Mouse (Mus musculus): ENCODE results near the gene Ntm. TPM values are rescaled to one million over a fixed set of nuclear protein-coding genes. Genes with fewer than 3 reads are reported as not detected.

Ntm gene
- polyA plus RNA-seq, 1 experiment from 2014 or later, result 7.8 TPM

- Histone ChIP-seq H3K9me3 (replicated peaks) (no peaks in the 10 kb centered on the region), H3K4me3 (no peak overlapping the region), H3K27me3 (ENCODE audit: low read depth, poor library complexity, severe bottlenecking) (no peaks in the 10 kb centered on the region), H3K27ac (replicated peaks) (no peak overlapping the region), H3K4me1 (0 out of 2 replicates have a peak, but pooled peaks cover 3% of the 10 kb centered on the region), H3K36me3 (no peaks in the 10 kb centered on the region)
- no peak for DNase-seq (ENCODE audit: low spot score)
- 78% methylated on average over 4 of the region's 4 CpGs for WGBS
These were observed 697.8 kb downstream of the Ntm start for GRCm38 (mm10) chr9:29265177-29265576.

- H3K27ac ChIP-seq (replicated peaks), result no peak overlapping the region
- 72% methylated on average over 3 of the region's 3 CpGs for WGBS
- no peak for DNase-seq (ENCODE audit: low spot score)
- H3K4me3 ChIP-seq, result no peak overlapping the region
- H3K27me3 ChIP-seq (ENCODE audit: low read depth, poor library complexity, severe bottlenecking), result no peaks in the 10 kb centered on the region
- H3K9me3 ChIP-seq (replicated peaks), result no peaks in the 10 kb centered on the region
- no peaks in the 10 kb centered on the region for H3K36me3 ChIP-seq
- H3K4me1 ChIP-seq, result 0 out of 2 replicates have a peak, but pooled peaks cover 3% of the 10 kb centered on the region
These were observed 700.1 kb downstream of the Ntm start for GRCm38 (mm10) chr9:29262836-29263235.

- no peak overlapping the region for H3K27ac ChIP-seq (replicated peaks)
- 80% methylated on average over 2 of the region's 2 CpGs for WGBS
- no peaks in the 10 kb centered on the region for H3K4me1 ChIP-seq
- DNase-seq (ENCODE audit: low spot score), result no peak
- peaks cover 8% of the 10 kb centered on the region; the same call in 1 of the 2 replicates for H3K27me3 ChIP-seq (ENCODE audit: low read depth, poor library complexity, severe bottlenecking)
- no peaks in the 10 kb centered on the region for H3K9me3 ChIP-seq (replicated peaks)
- H3K4me3 ChIP-seq, result no peak overlapping the region
- H3K36me3 ChIP-seq, result no peaks in the 10 kb centered on the region
These were observed 710.1 kb downstream of the Ntm start for GRCm38 (mm10) chr9:29252866-29253265.

GRCm38 (mm10) chr9:29250813-29251212, 712.1 kb downstream of the Ntm start:
- DNase-seq (ENCODE audit: low spot score), result no peak
- WGBS, result 77% methylated on average over 3 of the region's 3 CpGs

GRCm38 (mm10) chr9:29247812-29248211, 715.1 kb downstream of the Ntm start:
- Histone ChIP-seq H3K4me3 (no peak overlapping the region), H3K4me1 (no peaks in the 10 kb centered on the region), H3K27ac (replicated peaks) (no peak overlapping the region), H3K9me3 (replicated peaks) (no peaks in the 10 kb centered on the region), H3K36me3 (no peaks in the 10 kb centered on the region), H3K27me3 (ENCODE audit: low read depth, poor library complexity, severe bottlenecking) (peaks cover 52% of the 10 kb centered on the region)
- DNase-seq (ENCODE audit: low spot score), result no peak
- 82% methylated on average over 3 of the region's 3 CpGs for WGBS

More at GRCm38 (mm10) chr9:29250813-29251212, 712.1 kb downstream of the Ntm start:
- Histone ChIP-seq H3K27ac (replicated peaks) (no peak overlapping the region), H3K36me3 (no peaks in the 10 kb centered on the region), H3K4me3 (no peak overlapping the region), H3K9me3 (replicated peaks) (no peaks in the 10 kb centered on the region), H3K27me3 (ENCODE audit: low read depth, poor library complexity, severe bottlenecking) (peaks cover 25% of the 10 kb centered on the region), H3K4me1 (no peaks in the 10 kb centered on the region)

GRCm38 (mm10) chr9:29244006-29244405, 718.9 kb downstream of the Ntm start:
- 86% methylated on average over 2 of the region's 2 CpGs for WGBS
- Histone ChIP-seq H3K27ac (replicated peaks) (no peak overlapping the region), H3K36me3 (no peaks in the 10 kb centered on the region), H3K4me1 (peaks cover 7% of the 10 kb centered on the region), H3K9me3 (replicated peaks) (no peaks in the 10 kb centered on the region), H3K4me3 (no peak overlapping the region), H3K27me3 (ENCODE audit: low read depth, poor library complexity, severe bottlenecking) (peaks cover 67% of the 10 kb centered on the region)
- no peak for DNase-seq (ENCODE audit: low spot score)

- H3K9me3 ChIP-seq (replicated peaks), result no peaks in the 10 kb centered on the region
- 74% methylated on average over 8 of the region's 8 CpGs for WGBS
These were observed 720.2 kb downstream of the Ntm start for GRCm38 (mm10) chr9:29242497-29243422.

GRCm38 (mm10) chr9:29240797-29241196, 722.1 kb downstream of the Ntm start:
- Histone ChIP-seq H3K4me3 (no peak overlapping the region), H3K27ac (replicated peaks) (no peak overlapping the region), H3K9me3 (replicated peaks) (no peaks in the 10 kb centered on the region), H3K27me3 (ENCODE audit: low read depth, poor library complexity, severe bottlenecking) (peaks cover 60% of the 10 kb centered on the region), H3K4me1 (peaks cover 7% of the 10 kb centered on the region), H3K36me3 (no peaks in the 10 kb centered on the region)
- no peak for DNase-seq (ENCODE audit: low spot score)
- 67% methylated on average over 2 of the region's 2 CpGs for WGBS

More at GRCm38 (mm10) chr9:29242497-29243422, 720.2 kb downstream of the Ntm start:
- H3K4me3 ChIP-seq, result no peak overlapping the region
- no peaks in the 10 kb centered on the region for H3K36me3 ChIP-seq
- DNase-seq (ENCODE audit: low spot score), result no peak
- H3K27ac ChIP-seq (replicated peaks), result no peak overlapping the region
- peaks cover 74% of the 10 kb centered on the region for H3K27me3 ChIP-seq (ENCODE audit: low read depth, poor library complexity, severe bottlenecking)
- peaks cover 7% of the 10 kb centered on the region for H3K4me1 ChIP-seq

- no peak overlapping the region for H3K27ac ChIP-seq (replicated peaks)
- 91% methylated on average over 3 of the region's 3 CpGs for WGBS
- peaks cover 49% of the 10 kb centered on the region for H3K27me3 ChIP-seq (ENCODE audit: low read depth, poor library complexity, severe bottlenecking)
- H3K4me3 ChIP-seq, result no peak overlapping the region
- no peak for DNase-seq (ENCODE audit: low spot score)
- peaks cover 7% of the 10 kb centered on the region for H3K4me1 ChIP-seq
- no peaks in the 10 kb centered on the region for H3K36me3 ChIP-seq
- H3K9me3 ChIP-seq (replicated peaks), result no peaks in the 10 kb centered on the region
These were observed 724.0 kb downstream of the Ntm start for GRCm38 (mm10) chr9:29238973-29239372.

GRCm38 (mm10) chr9:29236752-29237151, 726.2 kb downstream of the Ntm start:
- 90% methylated on average over 3 of the region's 3 CpGs for WGBS
- no peak for DNase-seq (ENCODE audit: low spot score)
- H3K27ac ChIP-seq (replicated peaks), result no peak overlapping the region
- no peaks in the 10 kb centered on the region for H3K9me3 ChIP-seq (replicated peaks)
- no peak overlapping the region for H3K4me3 ChIP-seq
- peaks cover 38% of the 10 kb centered on the region for H3K27me3 ChIP-seq (ENCODE audit: low read depth, poor library complexity, severe bottlenecking)
- H3K36me3 ChIP-seq, result no peaks in the 10 kb centered on the region
- no peaks in the 10 kb centered on the region for H3K4me1 ChIP-seq

- no peak overlapping the region for H3K27ac ChIP-seq (replicated peaks)
These were observed 735.2 kb downstream of the Ntm start for GRCm38 (mm10) chr9:29227747-29228146.

GRCm38 (mm10) chr9:29222915-29223545, 739.9 kb downstream of the Ntm start:
- no peak for DNase-seq (ENCODE audit: low spot score)
- WGBS, result 68% methylated on average over 10 of the region's 10 CpGs

More at GRCm38 (mm10) chr9:29227747-29228146, 735.2 kb downstream of the Ntm start:
- WGBS, result 95% methylated on average over 4 of the region's 4 CpGs
- Histone ChIP-seq H3K27me3 (ENCODE audit: low read depth, poor library complexity, severe bottlenecking) (peaks cover 11% of the 10 kb centered on the region; the same call in 1 of the 2 replicates), H3K9me3 (replicated peaks) (no peaks in the 10 kb centered on the region), H3K36me3 (no peaks in the 10 kb centered on the region), H3K4me1 (peaks cover 15% of the 10 kb centered on the region), H3K4me3 (no peak overlapping the region)
- no peak for DNase-seq (ENCODE audit: low spot score)

More at GRCm38 (mm10) chr9:29222915-29223545, 739.9 kb downstream of the Ntm start:
- no peak overlapping the region for H3K27ac ChIP-seq (replicated peaks)
- no peaks in the 10 kb centered on the region for H3K36me3 ChIP-seq
- H3K9me3 ChIP-seq (replicated peaks), result no peaks in the 10 kb centered on the region
- H3K4me1 ChIP-seq, result peaks cover 31% of the 10 kb centered on the region
- H3K4me3 ChIP-seq, result no peak overlapping the region
- H3K27me3 ChIP-seq (ENCODE audit: low read depth, poor library complexity, severe bottlenecking), result peaks cover 16% of the 10 kb centered on the region; the same call in 1 of the 2 replicates
